Mouse (Mus musculus) limb, embryonic 11.5 days (tissue): ENCODE measurements around the gene Nrxn2. TPM values are rescaled to one million over a fixed set of nuclear protein-coding genes. Genes with fewer than 3 reads are reported as not detected.

Experiments used
- ATAC-seq: fragments of 200-750 bp; cut with Nextera tagmentation; 2 replicates; pipeline ENCODE4 v1.8.0; 2017; ENCODE audit warnings: low read depth; ENCODE audit not compliant: insufficient number of reproducible peaks, low FRiP score, low TSS enrichment
- DNase-seq: peaks from one replicate; pipeline ENCODE4 v3.0.0-alpha.2; 2015; ENCODE audit warnings: low spot score
- H3K27ac ChIP-seq: fragments of 300-500 bp; sonication (generic); replicated peaks from 2 replicates; pipeline ENCODE4 v1.5.1; 2014; ENCODE audit warnings: low read depth, mild to moderate bottlenecking, low read length
- H3K27me3 ChIP-seq: fragments of 300-500 bp; sonication (generic); 2 replicates; pipeline ENCODE4 v1.6.1; 2014; ENCODE audit warnings: mild to moderate bottlenecking, low read length, mixed read lengths; ENCODE audit not compliant: control insufficient read depth, insufficient read depth
- H3K36me3 ChIP-seq: fragments of 300-500 bp; sonication (generic); 2 replicates; pipeline ENCODE4 v1.6.1; 2014; ENCODE audit warnings: mild to moderate bottlenecking, low read length, moderate library complexity, mixed read lengths; ENCODE audit not compliant: control insufficient read depth, insufficient read depth
- H3K4me1 ChIP-seq: fragments of 300-500 bp; sonication (generic); 2 replicates; pipeline ENCODE4 v1.6.1; 2014; ENCODE audit warnings: low read length, mixed read lengths; ENCODE audit not compliant: control insufficient read depth, insufficient read depth
- H3K4me2 ChIP-seq: fragments of 300-500 bp; sonication (generic); 2 replicates; pipeline ENCODE4 v1.6.1; 2014; ENCODE audit warnings: low read depth, mild to moderate bottlenecking, moderate library complexity; ENCODE audit not compliant: severe bottlenecking
- H3K4me3 ChIP-seq: fragments of 300-500 bp; sonication (generic); 2 replicates; pipeline ENCODE4 v1.5.1; 2014; ENCODE audit warnings: low read depth, low read length
- H3K9ac ChIP-seq: fragments of 300-500 bp; sonication (generic); 2 replicates; pipeline ENCODE4 v1.6.1; 2014; ENCODE audit warnings: mild to moderate bottlenecking, low read length
- H3K9me3 ChIP-seq: fragments of 300-500 bp; sonication (generic); 2 replicates; pipeline ENCODE4 v1.6.1; 2016; ENCODE audit warnings: low read length; ENCODE audit not compliant: control insufficient read depth
- WGBS: fragments of 180-500 bp; shearing (Covaris S2); extraction: QIAGEN DNeasy Blood & Tissue Kit; methylation state at CpG from one replicate; pipeline ENCODE4 v1.1.7; 2014; 5-methylcytosine and 5-hydroxymethylcytosine counted together
- polyA plus RNA-seq: library from polyadenylated mRNA; unstranded; fragments of >200 nt; fragmentation: Nextera tagmentation; extraction: Ambion mirVana; gene quantifications from 2 replicates; pipeline ENCODE4 v1.2.1, GENCODE M21; 2014

Nrxn2 gene
- polyA plus RNA-seq, 1 experiment from 2014 or later = 1.1 TPM

GRCm38 (mm10) chr19:6539592-6539991 lies 121.1 kb downstream of the Nrxn2 start:
- ATAC-seq (no peak), DNase-seq (no peak)
- Histone ChIP-seq H3K27ac (no peak overlapping the region), H3K9ac (no peak overlapping the region), H3K4me2 (no peak overlapping the region), H3K27me3 (no peaks in the 10 kb centered on the region), H3K4me3 (no peak overlapping the region), H3K36me3 (no peaks in the 10 kb centered on the region), H3K4me1 (no peaks in the 10 kb centered on the region), H3K9me3 (no peaks in the 10 kb centered on the region)
- 78% methylated on average over 4 of the region's 4 CpGs for WGBS

- no peak overlapping the region for H3K4me3 ChIP-seq
- no peak overlapping the region for H3K9ac ChIP-seq
- no peaks in the 10 kb centered on the region for H3K4me1 ChIP-seq
- no peaks in the 10 kb centered on the region for H3K36me3 ChIP-seq
- no peaks in the 10 kb centered on the region for H3K27me3 ChIP-seq
- no peak overlapping the region for H3K4me2 ChIP-seq
- WGBS = 69% methylated on average over 6 of the region's 6 CpGs
- no peak overlapping the region for H3K27ac ChIP-seq
- H3K9me3 ChIP-seq = no peaks in the 10 kb centered on the region
- no peak for DNase-seq
- no peak for ATAC-seq
Observed at GRCm38 (mm10) chr19:6540191-6540590, 121.7 kb downstream of the Nrxn2 start.

GRCm38 (mm10) chr19:6541521-6541920 lies 123.0 kb downstream of the Nrxn2 start:
- Histone ChIP-seq H3K36me3 (no peaks in the 10 kb centered on the region), H3K27ac (no peak overlapping the region), H3K9ac (no peak overlapping the region), H3K4me3 (no peak overlapping the region), H3K4me2 (no peak overlapping the region), H3K27me3 (no peaks in the 10 kb centered on the region), H3K4me1 (no peaks in the 10 kb centered on the region), H3K9me3 (no peaks in the 10 kb centered on the region)
- ATAC-seq = no peak
- WGBS = 91% methylated on average over 7 of the region's 7 CpGs
- DNase-seq = no peak

- no peak for DNase-seq
- H3K27me3 ChIP-seq = no peaks in the 10 kb centered on the region
Observed at GRCm38 (mm10) chr19:6542367-6543034, 124.0 kb downstream of the Nrxn2 start, which contains the start of gene Slc22a12. Slc22a12 (minus strand) TSS chr19:6543032.

GRCm38 (mm10) chr19:6543035-6543383 lies 124.5 kb downstream of the Nrxn2 start:
- no peak for DNase-seq

More at GRCm38 (mm10) chr19:6542367-6543034, 124.0 kb downstream of the Nrxn2 start, which contains the start of gene Slc22a12:
- ATAC-seq = no peak
- Histone ChIP-seq H3K4me3 (no peak within 1 kb of the TSS), H3K36me3 (no peaks in the 10 kb centered on the region), H3K4me1 (no peaks in the 10 kb centered on the region), H3K27ac (no peak within 1 kb of the TSS), H3K4me2 (no peak within 1 kb of the TSS), H3K9ac (no peak within 1 kb of the TSS), H3K9me3 (no peaks in the 10 kb centered on the region)
- 86% methylated on average over 16 of the region's 16 CpGs for WGBS

GRCm38 (mm10) chr19:6543518-6543917 lies 125.0 kb downstream of the Nrxn2 start:
- Histone ChIP-seq H3K9ac (no peak overlapping the region), H3K9me3 (no peaks in the 10 kb centered on the region), H3K4me2 (no peak overlapping the region), H3K27ac (no peak overlapping the region), H3K4me3 (no peak overlapping the region), H3K4me1 (no peaks in the 10 kb centered on the region), H3K36me3 (no peaks in the 10 kb centered on the region), H3K27me3 (no peaks in the 10 kb centered on the region)
- no peak for ATAC-seq
- DNase-seq = no peak
- 53% methylated on average over 7 of the region's 7 CpGs for WGBS

More at GRCm38 (mm10) chr19:6543035-6543383, 124.5 kb downstream of the Nrxn2 start:
- Histone ChIP-seq H3K9ac (no peak overlapping the region), H3K27ac (no peak overlapping the region), H3K36me3 (no peaks in the 10 kb centered on the region), H3K4me1 (no peaks in the 10 kb centered on the region), H3K9me3 (no peaks in the 10 kb centered on the region), H3K27me3 (no peaks in the 10 kb centered on the region), H3K4me2 (no peak overlapping the region), H3K4me3 (no peak overlapping the region)
- 90% methylated on average over 6 of the region's 6 CpGs for WGBS
- no peak for ATAC-seq

- Histone ChIP-seq H3K27ac (no peak overlapping the region), H3K9ac (no peak overlapping the region), H3K4me1 (no peaks in the 10 kb centered on the region), H3K9me3 (no peaks in the 10 kb centered on the region), H3K27me3 (no peaks in the 10 kb centered on the region), H3K4me3 (no peak overlapping the region), H3K36me3 (no peaks in the 10 kb centered on the region), H3K4me2 (no peak overlapping the region)
- ATAC-seq (no peak), DNase-seq (no peak)
- WGBS = 92% methylated on average over 13 of the region's 13 CpGs
Observed at GRCm38 (mm10) chr19:6544712-6545111, 126.2 kb downstream of the Nrxn2 start.

- Histone ChIP-seq H3K9me3 (no peaks in the 10 kb centered on the region), H3K27me3 (no peaks in the 10 kb centered on the region), H3K36me3 (no peaks in the 10 kb centered on the region), H3K4me3 (no peak overlapping the region), H3K4me2 (no peak overlapping the region), H3K4me1 (no peaks in the 10 kb centered on the region), H3K9ac (no peak overlapping the region), H3K27ac (no peak overlapping the region)
- WGBS = 91% methylated on average over 5 of the region's 5 CpGs
- DNase-seq (no peak), ATAC-seq (no peak)
Observed at GRCm38 (mm10) chr19:6545481-6545880, 127.0 kb downstream of the Nrxn2 start.

- no peak overlapping the region for H3K4me2 ChIP-seq
- DNase-seq (no peak), ATAC-seq (no peak)
- H3K4me1 ChIP-seq = no peaks in the 10 kb centered on the region
- H3K27me3 ChIP-seq = no peaks in the 10 kb centered on the region
- WGBS = 65% methylated on average over 1 of the region's 1 CpGs
- no peak overlapping the region for H3K27ac ChIP-seq
- no peak overlapping the region for H3K4me3 ChIP-seq
- H3K36me3 ChIP-seq = no peaks in the 10 kb centered on the region
- no peaks in the 10 kb centered on the region for H3K9me3 ChIP-seq
- no peak overlapping the region for H3K9ac ChIP-seq
Observed at GRCm38 (mm10) chr19:6546096-6546495, 127.6 kb downstream of the Nrxn2 start.
